Mouse (Mus musculus): Measurements from ENCODE around the gene Map3k4. TPM values are rescaled to one million over a fixed set of nuclear protein-coding genes. Genes with fewer than 3 reads are reported as not detected.
A peak's percentile ranks its signal among the peaks of the same experiment; 100 is the strongest.

Map3k4 gene
- total and polyA plus RNA-seq, 2 experiments from 2014 or later: 37.1 to 47.9 TPM

DNA sequence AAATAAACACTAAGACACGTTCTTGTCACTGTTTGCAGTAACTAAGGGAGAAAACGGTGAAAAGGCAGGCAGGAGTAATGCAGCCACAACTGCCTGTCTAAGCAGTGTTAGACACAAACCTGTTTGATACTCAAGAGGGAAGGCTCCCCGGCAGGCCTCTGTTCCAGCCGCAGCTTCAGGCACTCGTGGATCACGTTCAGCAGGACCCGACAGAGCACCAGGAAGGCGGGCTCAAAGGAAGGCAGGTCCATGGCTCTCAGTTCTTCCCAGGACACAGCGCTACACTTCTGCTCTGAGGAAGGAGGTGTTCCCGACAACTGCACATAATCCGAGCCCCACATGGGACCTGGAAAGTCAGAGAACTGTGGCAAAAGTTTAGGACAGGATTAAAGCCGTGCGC, 54.8 kb downstream of the Map3k4 start:
- peaks cover 9% of the 10 kb centered on the region; the same call in 1 of the 2 replicates for H3K4me1 ChIP-seq (ENCODE audit: insufficient read depth, low read length)
- H3K9ac ChIP-seq (replicated peaks; ENCODE audit: low read length, poor library complexity, severe bottlenecking): no peak overlapping the region
- no peaks in the 10 kb centered on the region for H3K27me3 ChIP-seq (ENCODE audit: insufficient read depth, low read length)
- no peaks in the 10 kb centered on the region for H3K9me3 ChIP-seq (ENCODE audit: low read length)
- no peak for TF ChIP-seq CTCF (IDR thresholded peaks at IDR 0.05)
- WGBS: 85% methylated on average over 13 of the region's 13 CpGs
- no peak for DNase-seq (ENCODE audit: low spot score)
- H3K36me3 ChIP-seq (ENCODE audit: insufficient read depth, low read length): peaks cover 12% of the 10 kb centered on the region
- H3K4me3 ChIP-seq (ENCODE audit: low read depth, low read length): no peak overlapping the region
- ATAC-seq (ENCODE audit: low FRiP score): no peak
- no peak overlapping the region for H3K4me2 ChIP-seq (ENCODE audit: low read depth, low read length, poor library complexity, severe bottlenecking)
- H3K27ac ChIP-seq (ENCODE audit: low read depth, low read length): no peak overlapping the region

DNA sequence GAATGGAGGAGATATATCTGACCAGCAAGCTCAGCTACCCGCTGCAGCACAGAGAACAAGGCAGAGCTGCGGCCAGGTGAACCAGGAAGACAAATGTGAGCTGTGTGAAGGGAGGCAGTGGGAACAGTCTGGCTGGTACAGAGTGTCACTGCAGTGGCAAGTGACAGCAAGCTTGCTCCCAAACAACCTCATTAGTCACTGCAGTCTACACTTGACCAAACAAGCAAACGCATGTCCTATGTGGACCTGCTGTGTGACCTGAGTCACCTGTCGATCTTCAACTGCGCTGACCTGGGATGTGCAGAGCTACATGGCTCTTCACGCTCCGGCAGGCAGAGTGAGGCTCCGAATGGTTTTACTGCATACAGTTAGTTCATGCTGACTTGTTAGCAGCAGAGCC, 55.7 kb downstream of the Map3k4 start:
- Histone ChIP-seq H3K4me1 (ENCODE audit: insufficient read depth, low read length) (0 out of 2 replicates have a peak, but pooled peaks cover 9% of the 10 kb centered on the region), H3K4me3 (ENCODE audit: low read depth, low read length) (no peak overlapping the region), H3K9me3 (ENCODE audit: low read length) (no peaks in the 10 kb centered on the region), H3K9ac (replicated peaks; ENCODE audit: low read length, poor library complexity, severe bottlenecking) (no peak overlapping the region), H3K27me3 (ENCODE audit: insufficient read depth, low read length) (no peaks in the 10 kb centered on the region), H3K27ac (ENCODE audit: low read depth, low read length) (no peak overlapping the region), H3K36me3 (ENCODE audit: insufficient read depth, low read length) (peaks cover 9% of the 10 kb centered on the region), H3K4me2 (ENCODE audit: low read depth, low read length, poor library complexity, severe bottlenecking) (no peak overlapping the region)
- DNase-seq (ENCODE audit: low spot score) (no peak), ATAC-seq (ENCODE audit: low FRiP score) (no peak)
- WGBS: 89% methylated on average over 8 of the region's 8 CpGs
- no peak for TF ChIP-seq CTCF (IDR thresholded peaks at IDR 0.05)

- ATAC-seq (ENCODE audit: low FRiP score) (no peak), DNase-seq (ENCODE audit: low spot score) (peak; percentile 16)
- Histone ChIP-seq H3K9ac (replicated peaks; ENCODE audit: low read length, poor library complexity, severe bottlenecking) (no peak overlapping the region), H3K4me2 (ENCODE audit: low read depth, low read length, poor library complexity, severe bottlenecking) (no peak overlapping the region), H3K9me3 (ENCODE audit: low read length) (no peaks in the 10 kb centered on the region), H3K27ac (ENCODE audit: low read depth, low read length) (no peak overlapping the region), H3K36me3 (ENCODE audit: insufficient read depth, low read length) (peaks cover 18% of the 10 kb centered on the region), H3K27me3 (ENCODE audit: insufficient read depth, low read length) (no peaks in the 10 kb centered on the region), H3K4me1 (ENCODE audit: insufficient read depth, low read length) (0 out of 2 replicates have a peak, but pooled peaks cover 9% of the 10 kb centered on the region), H3K4me3 (ENCODE audit: low read depth, low read length) (no peak overlapping the region)
- WGBS: 92% methylated on average over 2 of the region's 2 CpGs
- peak; percentile 54 for TF ChIP-seq CTCF (IDR thresholded peaks at IDR 0.05)
These were observed 56.7 kb downstream of the Map3k4 start for GRCm38 (mm10) chr17:12261887-12262286.

DNA sequence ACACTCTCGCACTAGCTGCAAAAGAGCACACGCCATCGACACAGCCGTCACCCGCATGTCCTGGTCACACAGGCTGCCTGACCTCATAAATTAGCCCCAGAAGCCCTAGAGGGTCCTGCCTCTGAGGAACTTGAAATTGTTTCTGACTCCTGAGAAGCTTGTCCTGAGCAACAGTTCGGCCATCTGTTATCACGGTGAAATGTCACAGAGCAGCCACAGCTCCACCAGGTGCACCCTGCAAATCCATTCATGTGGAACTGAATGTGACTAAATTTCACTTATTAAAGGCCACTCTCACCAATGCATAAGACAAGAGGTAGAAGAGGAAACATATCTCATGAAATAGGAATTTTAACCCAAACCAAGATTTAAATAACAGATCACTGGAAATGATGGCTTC, 57.2 kb downstream of the Map3k4 start:
- TF ChIP-seq CTCF (IDR thresholded peaks at IDR 0.05): no peak

GRCm38 (mm10) chr17:12259957-12260356, 58.6 kb downstream of the Map3k4 start:
- DNase-seq (ENCODE audit: low spot score): no peak
- 86% methylated on average over 8 of the region's 8 CpGs for WGBS
- TF ChIP-seq CTCF (IDR thresholded peaks at IDR 0.05): no peak
- no peak for ATAC-seq (ENCODE audit: low FRiP score)
- Histone ChIP-seq H3K27ac (ENCODE audit: low read depth, low read length) (no peak overlapping the region), H3K9ac (replicated peaks; ENCODE audit: low read length, poor library complexity, severe bottlenecking) (no peak overlapping the region), H3K36me3 (ENCODE audit: insufficient read depth, low read length) (peaks cover 33% of the 10 kb centered on the region), H3K27me3 (ENCODE audit: insufficient read depth, low read length) (no peaks in the 10 kb centered on the region), H3K4me1 (ENCODE audit: insufficient read depth, low read length) (no peaks in the 10 kb centered on the region), H3K9me3 (ENCODE audit: low read length) (no peaks in the 10 kb centered on the region), H3K4me3 (ENCODE audit: low read depth, low read length) (no peak overlapping the region), H3K4me2 (ENCODE audit: low read depth, low read length, poor library complexity, severe bottlenecking) (no peak overlapping the region)

More for the DNA sequence above, 57.2 kb downstream of the Map3k4 start:
- H3K27ac ChIP-seq (ENCODE audit: low read depth, low read length): no peak overlapping the region
- H3K36me3 ChIP-seq (ENCODE audit: insufficient read depth, low read length): peaks cover 23% of the 10 kb centered on the region
- 93% methylated on average over 7 of the region's 7 CpGs for WGBS
- H3K4me1 ChIP-seq (ENCODE audit: insufficient read depth, low read length): 0 out of 2 replicates have a peak, but pooled peaks cover 7% of the 10 kb centered on the region
- no peaks in the 10 kb centered on the region for H3K27me3 ChIP-seq (ENCODE audit: insufficient read depth, low read length)
- no peak for ATAC-seq (ENCODE audit: low FRiP score)
- H3K9me3 ChIP-seq (ENCODE audit: low read length): no peaks in the 10 kb centered on the region
- no peak overlapping the region for H3K4me3 ChIP-seq (ENCODE audit: low read depth, low read length)
- no peak for DNase-seq (ENCODE audit: low spot score)
- no peak overlapping the region for H3K9ac ChIP-seq (replicated peaks; ENCODE audit: low read length, poor library complexity, severe bottlenecking)
- H3K4me2 ChIP-seq (ENCODE audit: low read depth, low read length, poor library complexity, severe bottlenecking): no peak overlapping the region

DNA sequence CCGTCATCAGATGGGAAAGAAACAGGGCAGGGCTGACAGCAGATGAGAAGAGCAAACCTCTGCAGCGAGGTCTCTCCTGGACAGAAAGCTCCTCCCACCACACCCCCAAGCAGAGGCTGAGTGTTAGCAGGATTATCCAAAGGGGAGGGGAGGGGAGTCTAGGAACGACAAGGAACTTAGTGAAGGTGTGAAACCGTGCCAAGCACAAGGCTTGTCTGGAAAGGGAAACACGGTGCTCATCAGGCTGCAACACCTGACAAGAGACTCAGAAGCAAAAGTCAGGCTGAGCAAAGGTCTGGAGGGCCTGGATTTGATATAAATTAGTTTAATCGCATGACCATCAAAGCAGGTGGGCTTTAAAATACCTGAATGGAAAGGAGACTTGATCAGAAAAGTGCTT, 60.1 kb downstream of the Map3k4 start:
- Histone ChIP-seq H3K4me1 (ENCODE audit: insufficient read depth, low read length) (no peaks in the 10 kb centered on the region), H3K27ac (ENCODE audit: low read depth, low read length) (no peak overlapping the region), H3K9ac (replicated peaks; ENCODE audit: low read length, poor library complexity, severe bottlenecking) (no peak overlapping the region), H3K36me3 (ENCODE audit: insufficient read depth, low read length) (peaks cover 48% of the 10 kb centered on the region), H3K9me3 (ENCODE audit: low read length) (no peaks in the 10 kb centered on the region), H3K4me2 (ENCODE audit: low read depth, low read length, poor library complexity, severe bottlenecking) (no peak overlapping the region), H3K4me3 (ENCODE audit: low read depth, low read length) (no peak overlapping the region), H3K27me3 (ENCODE audit: insufficient read depth, low read length) (no peaks in the 10 kb centered on the region)
- DNase-seq (ENCODE audit: low spot score) (no peak), ATAC-seq (ENCODE audit: low FRiP score) (no peak)
- WGBS: 71% methylated on average over 6 of the region's 6 CpGs
- TF ChIP-seq CTCF (IDR thresholded peaks at IDR 0.05): no peak

Data from midbrain, postnatal 0 days (tissue).